Mouse (Mus musculus) midbrain, postnatal 0 days (tissue): Measurements from ENCODE around the gene Ngp. TPM values are rescaled to one million over a fixed set of nuclear protein-coding genes. Genes with fewer than 3 reads are reported as not detected.
A peak's percentile ranks its signal among the peaks of the same experiment; 100 is the strongest.

Experiments
- ATAC-seq: fragments of 200-750 bp; cut with Nextera tagmentation; 2 replicates; pipeline ENCODE4 v1.8.0; 2017; ENCODE audit warnings: moderate number of reproducible peaks, mild to moderate bottlenecking, moderate TSS enrichment, moderate library complexity; ENCODE audit not compliant: low FRiP score
- DNase-seq: peaks from one replicate; pipeline ENCODE4 v3.0.0-alpha.2; 2015; ENCODE audit warnings: low spot score
- H3K27ac ChIP-seq: fragments of 300-500 bp; sonication (generic); 2 replicates; pipeline ENCODE4 v1.5.1; 2014; ENCODE audit warnings: low read depth, mild to moderate bottlenecking, low read length, mixed read lengths
- H3K27me3 ChIP-seq: fragments of 300-500 bp; sonication (generic); 2 replicates; pipeline ENCODE4 v1.6.1; 2014; ENCODE audit warnings: low read length, control low read depth, mixed read lengths; ENCODE audit not compliant: insufficient read depth
- H3K36me3 ChIP-seq: fragments of 300-500 bp; sonication (generic); 2 replicates; pipeline ENCODE4 v1.6.1; 2014; ENCODE audit warnings: low read length, control low read depth, mixed read lengths; ENCODE audit not compliant: insufficient read depth
- H3K4me1 ChIP-seq: fragments of 300-500 bp; sonication (generic); 2 replicates; pipeline ENCODE4 v1.6.1; 2014; ENCODE audit warnings: mild to moderate bottlenecking, control low read depth, antibody characterized with exemption, low read length, mixed read lengths; ENCODE audit not compliant: insufficient read depth
- H3K4me2 ChIP-seq: fragments of 300-500 bp; sonication (generic); 2 replicates; pipeline ENCODE4 v1.6.1; 2014; ENCODE audit warnings: low read depth, mild to moderate bottlenecking, low read length, mixed read lengths; ENCODE audit not compliant: poor library complexity, severe bottlenecking
- H3K4me3 ChIP-seq: fragments of 300-500 bp; sonication (generic); 2 replicates; pipeline ENCODE4 v1.5.1; 2014; ENCODE audit warnings: low read depth, mild to moderate bottlenecking, low read length, moderate library complexity
- H3K9ac ChIP-seq: fragments of 300-500 bp; sonication (generic); replicated peaks from 2 replicates; pipeline ENCODE4 v1.6.1; 2014; ENCODE audit warnings: mild to moderate bottlenecking, low read length, moderate library complexity, mixed read lengths; ENCODE audit not compliant: poor library complexity, severe bottlenecking
- H3K9me3 ChIP-seq: fragments of 300-500 bp; sonication (generic); 2 replicates; pipeline ENCODE4 v1.6.1; 2016; ENCODE audit warnings: low read length, control low read depth
- CTCF ChIP-seq: IDR thresholded peaks from 2 replicates; pipeline ENCODE4 v1.5.1; 2016; ENCODE audit warnings: antibody characterized with exemption, mild to moderate bottlenecking
- WGBS: fragments of 180-500 bp; shearing (Covaris S2); extraction: QIAGEN DNeasy Blood & Tissue Kit; methylation state at CpG from one replicate; pipeline ENCODE4 v1.1.7; 2014; 5-methylcytosine and 5-hydroxymethylcytosine counted together
- polyA plus RNA-seq: library from polyadenylated mRNA; unstranded; fragments of >200 nt; fragmentation: Nextera tagmentation; extraction: Ambion mirVana; gene quantifications from 2 replicates; pipeline ENCODE4 v1.2.1, GENCODE M21; 2015
- total RNA-seq: library from RNA; depleted of rRNA; stranded (reverse); fragments of >200 nt; gene quantifications from 2 replicates; pipeline ENCODE4 v1.2.3, GENCODE M21; 2014

The Ngp gene
- total and polyA plus RNA-seq, 2 experiments from 2014 or later: 0.44 to 0.58 TPM

- Histone ChIP-seq H3K4me1 (no peaks in the 10 kb centered on the region), H3K9ac (no peak overlapping the region), H3K36me3 (peaks cover 87% of the 10 kb centered on the region), H3K4me3 (no peak overlapping the region), H3K4me2 (no peak overlapping the region), H3K27me3 (no peaks in the 10 kb centered on the region), H3K27ac (no peak overlapping the region), H3K9me3 (no peaks in the 10 kb centered on the region)
- ATAC-seq (no peak), DNase-seq (no peak)
- no peak for TF ChIP-seq CTCF
- WGBS: 53% methylated on average over 21 of the region's 21 CpGs
These were observed 38.9 kb upstream of the Ngp start for GRCm38 (mm10) chr9:110380662-110381061.

GRCm38 (mm10) chr9:110381292-110381691, 38.3 kb upstream of the Ngp start:
- Histone ChIP-seq H3K27ac (0 out of 2 replicates have a peak overlapping the region, but pooled peaks have one; percentile 26), H3K9me3 (no peaks in the 10 kb centered on the region), H3K4me2 (no peak overlapping the region), H3K9ac (no peak overlapping the region), H3K27me3 (no peaks in the 10 kb centered on the region), H3K4me3 (no peak overlapping the region), H3K36me3 (peaks cover 87% of the 10 kb centered on the region), H3K4me1 (no peaks in the 10 kb centered on the region)
- no peak for DNase-seq
- TF ChIP-seq CTCF: no peak
- WGBS: 82% methylated on average over 11 of the region's 12 CpGs
- no peak for ATAC-seq

GRCm38 (mm10) chr9:110384369-110384929, 35.1 kb upstream of the Ngp start:
- 81% methylated on average over 7 of the region's 7 CpGs for WGBS
- Histone ChIP-seq H3K9me3 (no peaks in the 10 kb centered on the region), H3K9ac (no peak overlapping the region), H3K27ac (no peak overlapping the region), H3K4me3 (no peak overlapping the region), H3K4me2 (no peak overlapping the region), H3K4me1 (no peaks in the 10 kb centered on the region), H3K36me3 (peaks cover 90% of the 10 kb centered on the region), H3K27me3 (no peaks in the 10 kb centered on the region)
- DNase-seq: no peak
- TF ChIP-seq CTCF: no peak
- no peak for ATAC-seq

DNA sequence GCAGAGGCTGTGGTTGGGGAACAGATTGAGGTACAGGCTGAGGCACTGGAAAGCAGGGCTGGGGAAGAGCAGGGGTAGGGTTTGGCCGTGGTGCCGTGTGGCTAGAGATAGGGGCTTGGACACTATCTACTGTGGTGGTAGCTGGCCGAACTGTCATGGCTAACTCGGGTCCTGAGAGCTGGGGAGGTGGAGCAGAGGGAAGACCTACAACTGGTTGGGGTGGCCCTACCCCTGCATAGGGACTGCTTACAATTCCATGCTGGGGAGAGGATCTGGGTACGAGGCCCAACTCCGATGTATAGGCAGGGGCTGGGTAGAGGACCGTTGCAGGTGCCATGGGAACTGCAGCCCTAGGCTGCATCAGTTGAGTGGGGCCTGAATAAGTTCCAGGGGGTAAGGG, 31.5 kb upstream of the Ngp start:
- 94% methylated on average over 7 of the region's 7 CpGs for WGBS
- Histone ChIP-seq H3K27me3 (no peaks in the 10 kb centered on the region), H3K4me3 (no peak overlapping the region), H3K27ac (no peak overlapping the region), H3K4me2 (no peak overlapping the region), H3K36me3 (peaks cover 96% of the 10 kb centered on the region), H3K9me3 (no peaks in the 10 kb centered on the region), H3K9ac (no peak overlapping the region), H3K4me1 (no peaks in the 10 kb centered on the region)
- no peak for ATAC-seq
- DNase-seq: no peak
- no peak for TF ChIP-seq CTCF

DNA sequence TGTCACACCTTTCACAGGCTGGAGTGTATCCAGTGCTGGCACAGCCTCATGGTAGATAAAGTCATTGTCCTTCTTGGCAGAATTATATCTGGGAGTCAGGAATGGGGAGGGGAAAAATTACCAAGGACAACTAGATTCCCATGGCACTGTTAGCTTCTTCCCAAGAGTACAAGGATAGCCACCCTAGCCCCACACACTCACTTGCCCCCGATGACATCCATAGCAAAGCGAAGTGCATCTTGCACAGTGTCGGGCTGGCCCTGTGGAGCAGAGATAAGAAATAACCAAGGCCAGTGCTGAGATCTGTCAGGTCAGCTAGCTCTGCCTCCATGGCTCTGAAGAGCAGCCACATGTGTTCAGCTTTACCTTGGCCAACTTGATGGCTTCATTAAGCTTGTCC, 28.7 kb upstream of the Ngp start:
- no peak overlapping the region for H3K27ac ChIP-seq
- TF ChIP-seq CTCF: no peak
- no peak for ATAC-seq
- WGBS: 98% methylated on average over 3 of the region's 3 CpGs
- DNase-seq: no peak
- H3K4me1 ChIP-seq: no peaks in the 10 kb centered on the region
- H3K9ac ChIP-seq: no peak overlapping the region
- no peak overlapping the region for H3K4me3 ChIP-seq
- H3K4me2 ChIP-seq: no peak overlapping the region
- H3K27me3 ChIP-seq: no peaks in the 10 kb centered on the region
- peaks cover 90% of the 10 kb centered on the region for H3K36me3 ChIP-seq
- H3K9me3 ChIP-seq: no peaks in the 10 kb centered on the region

DNA sequence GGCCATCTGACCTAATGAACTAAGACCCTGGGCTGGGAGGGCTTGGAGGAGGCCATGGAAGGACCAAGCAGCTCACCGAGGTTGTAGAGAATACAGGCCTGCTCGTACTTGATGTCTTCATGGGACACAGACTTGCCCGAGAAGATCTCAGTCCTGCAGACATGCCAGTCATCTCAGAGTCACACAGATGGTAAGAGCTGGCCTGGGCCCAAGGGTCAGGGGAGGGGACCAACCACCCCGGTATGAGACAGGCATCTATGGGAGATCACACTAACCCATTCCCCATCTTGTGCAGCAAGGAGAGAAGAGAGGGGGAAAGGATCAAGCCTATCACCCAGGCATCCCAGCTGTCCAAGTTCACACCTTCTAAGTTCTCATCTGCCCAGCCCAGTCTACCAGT, 26.3 kb upstream of the Ngp start:
- TF ChIP-seq CTCF: no peak
- 90% methylated on average over 4 of the region's 4 CpGs for WGBS
- H3K36me3 ChIP-seq: peaks cover 79% of the 10 kb centered on the region

More for the DNA sequence above, 26.3 kb upstream of the Ngp start:
- Histone ChIP-seq H3K4me1 (no peaks in the 10 kb centered on the region), H3K27me3 (no peaks in the 10 kb centered on the region), H3K4me2 (no peak overlapping the region), H3K9ac (no peak overlapping the region), H3K9me3 (no peaks in the 10 kb centered on the region), H3K4me3 (no peak overlapping the region), H3K27ac (no peak overlapping the region)
- DNase-seq: no peak
- no peak for ATAC-seq
